Mouse (Mus musculus) stomach, embryonic 15.5 days (tissue): ENCODE data around the gene Aplp1. TPM values are rescaled to one million over a fixed set of nuclear protein-coding genes. Genes with fewer than 3 reads are reported as not detected.

Experiments
- ATAC-seq: fragments of 200-750 bp; cut with Nextera tagmentation; 2 replicates; pipeline ENCODE4 v1.8.0; 2017; ENCODE audit warnings: low read depth, moderate number of reproducible peaks, moderate TSS enrichment; ENCODE audit not compliant: insufficient read depth, low FRiP score
- H3K27ac ChIP-seq: fragments of 300-500 bp; sonication (generic); 2 replicates; pipeline ENCODE4 v1.5.1; 2015; ENCODE audit warnings: mild to moderate bottlenecking, inconsistent platforms
- H3K27me3 ChIP-seq: fragments of 300-500 bp; sonication (generic); replicated peaks from 2 replicates; pipeline ENCODE4 v1.6.1; 2015; ENCODE audit warnings: inconsistent platforms
- H3K36me3 ChIP-seq: fragments of 300-500 bp; sonication (generic); 2 replicates; pipeline ENCODE4 v1.6.1; 2015; ENCODE audit warnings: inconsistent platforms
- H3K4me1 ChIP-seq: fragments of 300-500 bp; sonication (generic); 2 replicates; pipeline ENCODE4 v1.6.1; 2015; ENCODE audit warnings: inconsistent platforms
- H3K4me2 ChIP-seq: fragments of 300-500 bp; sonication (generic); 2 replicates; pipeline ENCODE4 v1.6.1; 2015; ENCODE audit warnings: mild to moderate bottlenecking, inconsistent platforms
- H3K4me3 ChIP-seq: fragments of 300-500 bp; sonication (generic); replicated peaks from 2 replicates; pipeline ENCODE4 v1.5.1; 2015; ENCODE audit warnings: inconsistent platforms
- H3K9ac ChIP-seq: fragments of 300-500 bp; sonication (generic); 2 replicates; pipeline ENCODE4 v1.6.1; 2015; ENCODE audit warnings: inconsistent platforms
- H3K9me3 ChIP-seq: fragments of 300-500 bp; sonication (generic); 2 replicates; pipeline ENCODE4 v1.6.1; 2016; ENCODE audit warnings: inconsistent platforms
- WGBS: fragments of 180-500 bp; shearing (Covaris S2); methylation state at CpG from one replicate; pipeline ENCODE4 v1.1.7; 2015; 5-methylcytosine and 5-hydroxymethylcytosine counted together
- polyA plus RNA-seq: library from polyadenylated mRNA; unstranded; fragments of >200 nt; fragmentation: Nextera tagmentation; extraction: Ambion mirVana; gene quantifications from 2 replicates; pipeline ENCODE4 v1.2.1, GENCODE M21; 2015

The Aplp1 gene
- polyA plus RNA-seq, 1 experiment from 2014 or later: 38.6 TPM

GRCm38 (mm10) chr7:30399671-30400070 lies 45.7 kb downstream of the Aplp1 start:
- Histone ChIP-seq H3K4me2 (no peak overlapping the region), H3K27me3 (no peaks in the 10 kb centered on the region), H3K27ac (no peak overlapping the region), H3K9me3 (no peaks in the 10 kb centered on the region), H3K4me1 (no peaks in the 10 kb centered on the region), H3K4me3 (no peak overlapping the region), H3K9ac (no peak overlapping the region), H3K36me3 (no peaks in the 10 kb centered on the region)
- ATAC-seq: no peak
- 51% methylated on average over 7 of the region's 7 CpGs for WGBS

GRCm38 (mm10) chr7:30394871-30395270 lies 50.5 kb downstream of the Aplp1 start:
- Histone ChIP-seq H3K4me1 (no peaks in the 10 kb centered on the region), H3K36me3 (no peaks in the 10 kb centered on the region), H3K9ac (no peak overlapping the region), H3K4me3 (no peak overlapping the region), H3K9me3 (no peaks in the 10 kb centered on the region), H3K27me3 (no peaks in the 10 kb centered on the region), H3K27ac (no peak overlapping the region), H3K4me2 (no peak overlapping the region)
- 43% methylated on average over 2 of the region's 2 CpGs for WGBS
- no peak for ATAC-seq

GRCm38 (mm10) chr7:30394379-30394778 lies 51.0 kb downstream of the Aplp1 start:
- 55% methylated on average over 11 of the region's 11 CpGs for WGBS
- H3K27ac ChIP-seq: peak overlapping the region; percentile 48; the same call in 1 of the 2 replicates
- H3K9me3 ChIP-seq: no peaks in the 10 kb centered on the region
- no peaks in the 10 kb centered on the region for H3K4me1 ChIP-seq
- H3K4me3 ChIP-seq: no peak overlapping the region
- no peaks in the 10 kb centered on the region for H3K36me3 ChIP-seq
- H3K27me3 ChIP-seq: no peaks in the 10 kb centered on the region
- H3K4me2 ChIP-seq: no peak overlapping the region
- ATAC-seq: no peak
- H3K9ac ChIP-seq: no peak overlapping the region

GRCm38 (mm10) chr7:30393631-30394030 lies 51.7 kb downstream of the Aplp1 start:
- no peak overlapping the region for H3K9ac ChIP-seq
- H3K36me3 ChIP-seq: no peaks in the 10 kb centered on the region
- WGBS: 84% methylated on average over 4 of the region's 4 CpGs
- H3K27ac ChIP-seq: peak overlapping the region; percentile 48; the same call in 1 of the 2 replicates
- no peaks in the 10 kb centered on the region for H3K9me3 ChIP-seq
- H3K4me3 ChIP-seq: no peak overlapping the region
- H3K4me1 ChIP-seq: no peaks in the 10 kb centered on the region
- ATAC-seq: no peak
- H3K4me2 ChIP-seq: no peak overlapping the region
- no peaks in the 10 kb centered on the region for H3K27me3 ChIP-seq

- Histone ChIP-seq H3K4me2 (no peak overlapping the region), H3K4me3 (no peak overlapping the region), H3K9ac (no peak overlapping the region), H3K27ac (no peak overlapping the region), H3K9me3 (no peaks in the 10 kb centered on the region), H3K4me1 (no peaks in the 10 kb centered on the region), H3K27me3 (no peaks in the 10 kb centered on the region), H3K36me3 (no peaks in the 10 kb centered on the region)
- ATAC-seq: no peak
- 62% methylated on average over 4 of the region's 4 CpGs for WGBS
Observed at GRCm38 (mm10) chr7:30392746-30393520, 52.4 kb downstream of the Aplp1 start.

Other genes with a start within 250 kb of the Aplp1 start
- gene Capns1, start 246.7 kb downstream of the Aplp1 start, polyA plus RNA-seq: 106 and 111 TPM in 2 replicates
- 129 and 139 TPM in 2 replicates for gene Polr2i, start 213.6 kb downstream of the Aplp1 start, polyA plus RNA-seq
- gene Tbcb, start 213.3 kb downstream of the Aplp1 start, polyA plus RNA-seq: 138 and 158 TPM in 2 replicates
- not detected in 2 replicates for gene Ovol3, start 209.8 kb downstream of the Aplp1 start, polyA plus RNA-seq
- gene Thap8, start 165.4 kb downstream of the Aplp1 start, polyA plus RNA-seq: 0.62 and 0.65 TPM in 2 replicates
- 5.3 and 6.5 TPM in 2 replicates for gene Wdr62, start 165.1 kb downstream of the Aplp1 start, polyA plus RNA-seq
- 23.2 and 26.6 TPM in 2 replicates for gene Clip3, start 153.8 kb downstream of the Aplp1 start, polyA plus RNA-seq
- 63.2 and 72.3 TPM in 2 replicates for gene Alkbh6, start 136.8 kb downstream of the Aplp1 start, polyA plus RNA-seq
- 65.2 and 73.8 TPM in 2 replicates for gene Syne4, start 130.7 kb downstream of the Aplp1 start, polyA plus RNA-seq
- gene E130208F15Rik, start 123.8 kb downstream of the Aplp1 start, polyA plus RNA-seq: 2.4 and 2.6 TPM in 2 replicates
- 14.3 and 16.1 TPM in 2 replicates for gene Sdhaf1, start 121.6 kb downstream of the Aplp1 start, polyA plus RNA-seq
- gene Lrfn3, start 82.8 kb downstream of the Aplp1 start, polyA plus RNA-seq: 4.9 and 5.6 TPM in 2 replicates
- gene Tyrobp, start 31.8 kb downstream of the Aplp1 start, polyA plus RNA-seq: 71.6 and 84.5 TPM in 2 replicates
- 1.4 and 2.0 TPM in 2 replicates for gene Hcst, start 25.7 kb downstream of the Aplp1 start, polyA plus RNA-seq
- gene Nfkbid, start 23.8 kb downstream of the Aplp1 start, polyA plus RNA-seq: 2.5 and 2.6 TPM in 2 replicates
- gene Kirrel2, start 12.2 kb upstream of the Aplp1 start, polyA plus RNA-seq: 4.7 and 6.0 TPM in 2 replicates
- gene Nphs1, start 12.8 kb upstream of the Aplp1 start, polyA plus RNA-seq: 3.7 and 5.7 TPM in 2 replicates
- 3.8 and 5.0 TPM in 2 replicates for gene Prodh2, start 48.1 kb upstream of the Aplp1 start, polyA plus RNA-seq
- gene Arhgap33, start 89.5 kb upstream of the Aplp1 start, polyA plus RNA-seq: 7.3 and 8.7 TPM in 2 replicates
- 49.6 and 51.0 TPM in 2 replicates for gene Hspb6, start 106.6 kb upstream of the Aplp1 start, polyA plus RNA-seq
- 11.1 and 13.5 TPM in 2 replicates for gene Proser3, start 106.8 kb upstream of the Aplp1 start, polyA plus RNA-seq
- 55.0 and 66.3 TPM in 2 replicates for gene Lin37, start 114.3 kb upstream of the Aplp1 start, polyA plus RNA-seq
- gene U2af1l4, start 117.8 kb upstream of the Aplp1 start, polyA plus RNA-seq: 82.5 and 85.7 TPM in 2 replicates
- gene Gm49396, start 117.8 kb upstream of the Aplp1 start, polyA plus RNA-seq: 11.1 and 11.5 TPM in 2 replicates
- 135 and 138 TPM in 2 replicates for gene Psenen, start 118.1 kb upstream of the Aplp1 start, polyA plus RNA-seq
- gene Igflr1, start 119.9 kb upstream of the Aplp1 start, polyA plus RNA-seq: 2.2 and 3.5 TPM in 2 replicates
- gene Kmt2b, start 143.2 kb upstream of the Aplp1 start, polyA plus RNA-seq: 7.6 and 8.4 TPM in 2 replicates
- 0.81 and 0.90 TPM in 2 replicates for gene Zbtb32, start 153.4 kb upstream of the Aplp1 start, polyA plus RNA-seq
- gene Upk1a, start 167.3 kb upstream of the Aplp1 start, polyA plus RNA-seq: 6.8 and 7.4 TPM in 2 replicates
- gene Cox6b1, start 180.6 kb upstream of the Aplp1 start, polyA plus RNA-seq: 994 and 1,014 TPM in 2 replicates
- gene Etv2, start 190.3 kb upstream of the Aplp1 start, polyA plus RNA-seq: not detected in 2 replicates
- 110 and 111 TPM in 2 replicates for gene Rbm42, start 204.8 kb upstream of the Aplp1 start, polyA plus RNA-seq
- gene Haus5, start 219.5 kb upstream of the Aplp1 start, polyA plus RNA-seq: 39.1 and 47.7 TPM in 2 replicates
- not detected in 2 replicates for gene Pmis2, start 226.1 kb upstream of the Aplp1 start, polyA plus RNA-seq